Mouse (Mus musculus) forebrain, postnatal 0 days (tissue): ENCODE data around the gene Sik1. TPM values are rescaled to one million over a fixed set of nuclear protein-coding genes. Genes with fewer than 3 reads are reported as not detected.

Experiments used
- ATAC-seq: fragments of 200-750 bp; cut with Nextera tagmentation; 2 replicates; pipeline ENCODE4 v1.8.0; 2017; ENCODE audit warnings: mild to moderate bottlenecking, moderate library complexity
- DNase-seq: peaks from one replicate; pipeline ENCODE4 v3.0.0-alpha.2; 2015
- H3K27ac ChIP-seq: fragments of 300-500 bp; sonication (generic); 2 replicates; pipeline ENCODE4 v1.5.1; 2014; ENCODE audit warnings: low read depth, mild to moderate bottlenecking, antibody characterized with exemption, low read length, moderate library complexity, mixed read lengths
- H3K27me3 ChIP-seq: fragments of 300-500 bp; sonication (generic); 2 replicates; pipeline ENCODE4 v1.6.1; 2014; ENCODE audit warnings: mild to moderate bottlenecking, low read length, mixed read lengths; ENCODE audit not compliant: insufficient read depth
- H3K36me3 ChIP-seq: fragments of 300-500 bp; sonication (generic); 2 replicates; pipeline ENCODE4 v1.6.1; 2014; ENCODE audit warnings: mild to moderate bottlenecking, moderate library complexity; ENCODE audit not compliant: insufficient read depth
- H3K4me1 ChIP-seq: fragments of 300-500 bp; sonication (generic); 2 replicates; pipeline ENCODE4 v1.6.1; 2014; ENCODE audit warnings: antibody characterized with exemption; ENCODE audit not compliant: insufficient read depth
- H3K4me2 ChIP-seq: fragments of 300-500 bp; sonication (generic); 2 replicates; pipeline ENCODE4 v1.6.1; 2014; ENCODE audit warnings: low read depth, mild to moderate bottlenecking, moderate library complexity
- H3K4me3 ChIP-seq: fragments of 300-500 bp; sonication (generic); 2 replicates; pipeline ENCODE4 v1.5.1; 2014; ENCODE audit warnings: low read depth, low read length, mixed read lengths
- H3K9ac ChIP-seq: fragments of 300-500 bp; sonication (generic); 2 replicates; pipeline ENCODE4 v1.6.1; 2014; ENCODE audit warnings: mild to moderate bottlenecking
- H3K9me3 ChIP-seq: fragments of 300-500 bp; sonication (generic); 2 replicates; pipeline ENCODE4 v1.6.1; 2016; ENCODE audit warnings: low read length
- CTCF ChIP-seq: sonication (generic); IDR thresholded peaks from 2 replicates; pipeline ENCODE4 v1.5.1; 2016; ENCODE audit warnings: antibody characterized with exemption, control low read depth, low read depth
- WGBS: fragments of 180-500 bp; shearing (Covaris S2); extraction: QIAGEN DNeasy Blood & Tissue Kit; methylation state at CpG from one replicate; pipeline ENCODE4 v1.1.7; 2014; 5-methylcytosine and 5-hydroxymethylcytosine counted together
- polyA plus RNA-seq: library from polyadenylated mRNA; unstranded; fragments of >200 nt; fragmentation: Nextera tagmentation; extraction: Ambion mirVana; gene quantifications from 2 replicates; pipeline ENCODE4 v1.2.1, GENCODE M21; 2015
- total RNA-seq: library from RNA; depleted of rRNA; stranded (reverse); fragments of >200 nt; gene quantifications from 2 replicates; pipeline ENCODE4 v1.2.3, GENCODE M21; 2014

Sik1 gene
- total and polyA plus RNA-seq, 2 experiments from 2014 or later, result 18.6 to 42.2 TPM

DNA sequence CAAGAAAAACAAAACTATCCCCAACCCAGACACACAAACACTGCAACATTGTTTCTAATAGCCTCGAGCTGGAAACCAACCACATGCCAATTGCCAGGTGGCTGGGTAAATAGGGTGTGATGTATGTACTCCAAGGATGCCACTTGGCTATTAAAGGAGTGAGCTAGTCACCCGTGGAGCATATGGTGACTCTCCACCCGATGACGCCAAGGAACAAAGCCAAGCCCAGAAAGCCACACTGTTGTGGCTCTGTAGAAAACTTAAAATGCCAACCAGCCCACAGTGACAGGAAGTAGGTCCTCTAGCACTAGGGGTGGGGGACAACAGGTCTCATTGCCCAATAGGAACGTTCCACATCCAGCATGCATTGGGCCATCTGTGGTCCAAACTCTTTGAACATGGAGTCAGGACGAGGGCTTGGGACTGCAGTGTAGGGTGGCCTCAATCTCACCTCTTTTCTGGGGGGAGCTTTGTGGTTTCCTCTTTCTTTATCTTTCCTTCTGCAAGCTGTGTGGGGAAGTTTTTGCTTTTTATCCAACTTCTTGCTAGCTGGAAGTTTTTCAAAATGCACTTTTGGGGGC, 15.1 kb downstream of the Sik1 start:
- DNase-seq (no peak), ATAC-seq (no peak)
- no peak for TF ChIP-seq CTCF
- H3K9me3 ChIP-seq, result no peaks in the 10 kb centered on the region
- no peak overlapping the region for H3K27ac ChIP-seq
- no peaks in the 10 kb centered on the region for H3K4me1 ChIP-seq
- no peaks in the 10 kb centered on the region for H3K27me3 ChIP-seq
- H3K9ac ChIP-seq, result no peak overlapping the region
- WGBS, result 53% methylated on average over 6 of the region's 6 CpGs
- peaks cover 24% of the 10 kb centered on the region for H3K36me3 ChIP-seq
- H3K4me3 ChIP-seq, result no peak overlapping the region
- no peak overlapping the region for H3K4me2 ChIP-seq

DNA sequence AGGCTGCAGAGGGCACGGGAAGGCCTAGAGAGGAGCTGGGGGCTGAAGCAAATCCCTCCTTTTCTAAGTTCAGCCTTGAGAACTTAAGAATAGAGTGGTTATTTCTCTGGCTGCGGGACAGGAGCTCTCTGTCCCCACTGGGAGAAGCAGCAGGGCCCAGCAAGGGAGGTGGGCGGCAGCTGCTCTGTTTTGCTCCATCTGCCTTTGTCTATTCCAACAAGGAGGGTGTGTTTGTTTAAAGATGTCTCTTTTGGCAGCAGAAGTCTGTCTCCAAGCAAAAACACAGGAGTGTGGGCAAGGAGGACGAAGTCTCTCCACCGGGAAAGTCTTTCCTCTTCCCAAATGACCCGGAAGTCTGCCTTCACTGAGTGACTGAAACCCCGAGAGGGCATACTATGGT, 18.8 kb downstream of the Sik1 start:
- WGBS, result 63% methylated on average over 7 of the region's 7 CpGs
- Histone ChIP-seq H3K9ac (no peak overlapping the region), H3K27ac (no peak overlapping the region), H3K4me3 (no peak overlapping the region), H3K27me3 (no peaks in the 10 kb centered on the region), H3K9me3 (no peaks in the 10 kb centered on the region), H3K4me2 (no peak overlapping the region), H3K4me1 (no peaks in the 10 kb centered on the region), H3K36me3 (no peaks in the 10 kb centered on the region)
- no peak for TF ChIP-seq CTCF
- DNase-seq (no peak), ATAC-seq (no peak)

DNA sequence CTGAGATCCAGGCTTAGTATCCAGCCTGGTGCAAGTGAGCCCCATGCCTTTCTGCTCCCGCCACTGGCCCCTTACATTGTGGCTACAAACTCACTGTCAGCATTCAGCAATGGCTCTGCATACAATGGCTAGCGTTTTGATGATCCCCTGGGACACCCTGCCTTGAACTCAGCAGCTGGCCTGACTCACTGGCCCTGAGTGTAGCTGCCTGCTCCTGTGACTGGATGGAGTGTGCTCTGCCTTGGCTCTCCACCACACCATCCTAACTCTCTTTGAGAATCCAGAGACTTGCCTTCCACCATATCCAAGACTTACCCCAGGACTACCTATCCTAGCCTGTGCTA, 19.4 kb downstream of the Sik1 start:
- DNase-seq, result no peak
- Histone ChIP-seq H3K9ac (no peak overlapping the region), H3K36me3 (no peaks in the 10 kb centered on the region), H3K4me1 (no peaks in the 10 kb centered on the region), H3K9me3 (no peaks in the 10 kb centered on the region), H3K4me2 (no peak overlapping the region), H3K4me3 (no peak overlapping the region), H3K27ac (no peak overlapping the region), H3K27me3 (no peaks in the 10 kb centered on the region)
- WGBS, result 88% methylated on average over 2 of the region's 2 CpGs
- no peak for ATAC-seq
- TF ChIP-seq CTCF, result no peak

DNA sequence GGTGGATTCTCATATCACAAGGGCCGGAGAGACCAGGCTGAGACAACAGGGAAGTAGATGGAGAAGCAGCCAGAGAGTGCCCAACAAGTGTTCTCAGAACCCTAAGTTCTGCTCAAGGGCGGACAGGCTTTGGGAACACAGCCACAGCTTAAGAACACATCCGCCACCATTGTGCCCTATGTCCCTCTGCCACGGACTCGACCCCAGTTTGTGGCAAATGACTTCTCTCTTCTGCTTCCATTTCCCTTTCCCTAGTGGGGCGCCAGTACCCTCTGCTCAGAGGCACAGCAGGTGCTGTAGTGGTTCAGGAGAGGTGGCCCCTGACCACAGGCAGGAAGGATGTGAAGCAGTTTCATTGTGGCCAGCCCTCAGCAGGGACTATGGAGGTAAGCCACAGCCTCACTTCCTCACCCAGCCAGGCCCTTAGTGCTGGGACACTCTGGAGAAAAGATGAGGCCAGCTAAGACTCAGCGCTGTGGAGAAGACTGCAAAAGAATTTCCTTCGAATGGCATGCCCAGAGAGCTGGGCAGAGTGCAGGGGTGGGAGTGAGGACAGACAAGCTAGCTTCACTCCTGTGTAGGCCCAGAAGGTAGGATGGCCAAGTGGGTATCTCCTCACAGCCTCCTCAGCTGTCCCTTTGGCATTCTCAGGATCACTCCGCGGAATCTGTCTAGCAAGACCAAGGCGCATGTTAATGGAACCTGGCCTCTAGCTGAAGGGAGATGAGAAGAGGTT, 19.9 kb downstream of the Sik1 start:
- Histone ChIP-seq H3K27me3 (no peaks in the 10 kb centered on the region), H3K27ac (no peak overlapping the region), H3K4me3 (no peak overlapping the region), H3K4me2 (no peak overlapping the region), H3K9me3 (no peaks in the 10 kb centered on the region), H3K9ac (no peak overlapping the region), H3K4me1 (no peaks in the 10 kb centered on the region), H3K36me3 (no peaks in the 10 kb centered on the region)
- no peak for DNase-seq
- 94% methylated on average over 11 of the region's 11 CpGs for WGBS
- no peak for TF ChIP-seq CTCF
- no peak for ATAC-seq

DNA sequence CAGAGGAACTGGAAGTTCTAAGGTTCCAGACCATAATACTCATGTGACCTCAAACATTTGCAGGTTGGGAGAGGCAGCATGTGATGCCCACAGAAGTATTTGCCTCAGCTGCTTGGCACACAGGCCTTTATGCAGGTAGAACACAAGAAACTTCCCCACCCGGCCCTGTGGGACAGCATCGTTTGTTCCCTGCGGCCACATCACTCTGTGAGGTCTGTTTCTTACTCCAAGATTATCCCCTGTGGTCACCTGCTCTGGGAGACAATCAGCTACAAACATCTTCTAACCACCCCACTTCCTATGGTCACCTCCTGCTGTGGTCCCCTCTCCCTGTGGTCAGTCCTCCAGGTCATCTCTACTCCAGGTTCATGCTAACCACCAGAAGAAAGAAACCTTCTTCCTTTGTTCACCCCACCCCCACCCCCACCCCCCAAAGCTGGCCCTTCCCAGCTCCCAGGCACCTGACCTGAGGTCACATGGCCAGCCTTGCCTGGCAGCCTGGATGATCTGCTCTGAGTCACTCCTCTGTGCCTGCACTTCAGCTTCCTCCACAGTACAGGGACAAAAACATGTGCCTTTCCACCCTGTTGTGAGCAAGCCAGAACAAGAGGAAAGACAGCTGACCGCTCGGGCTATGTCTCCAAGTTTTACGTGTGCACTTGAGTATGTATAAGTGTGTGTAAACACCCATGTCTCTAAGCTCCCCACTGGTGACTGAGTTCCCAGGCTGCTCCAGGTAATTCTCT, 21.1 kb downstream of the Sik1 start:
- H3K4me3 ChIP-seq, result no peak overlapping the region
- H3K4me2 ChIP-seq, result no peak overlapping the region
- ATAC-seq, result no peak
- DNase-seq, result no peak
- no peaks in the 10 kb centered on the region for H3K9me3 ChIP-seq
- no peaks in the 10 kb centered on the region for H3K4me1 ChIP-seq
- no peaks in the 10 kb centered on the region for H3K27me3 ChIP-seq
- 78% methylated on average over 6 of the region's 6 CpGs for WGBS
- no peak for TF ChIP-seq CTCF
- no peak overlapping the region for H3K9ac ChIP-seq
- no peak overlapping the region for H3K27ac ChIP-seq
- H3K36me3 ChIP-seq, result no peaks in the 10 kb centered on the region

DNA sequence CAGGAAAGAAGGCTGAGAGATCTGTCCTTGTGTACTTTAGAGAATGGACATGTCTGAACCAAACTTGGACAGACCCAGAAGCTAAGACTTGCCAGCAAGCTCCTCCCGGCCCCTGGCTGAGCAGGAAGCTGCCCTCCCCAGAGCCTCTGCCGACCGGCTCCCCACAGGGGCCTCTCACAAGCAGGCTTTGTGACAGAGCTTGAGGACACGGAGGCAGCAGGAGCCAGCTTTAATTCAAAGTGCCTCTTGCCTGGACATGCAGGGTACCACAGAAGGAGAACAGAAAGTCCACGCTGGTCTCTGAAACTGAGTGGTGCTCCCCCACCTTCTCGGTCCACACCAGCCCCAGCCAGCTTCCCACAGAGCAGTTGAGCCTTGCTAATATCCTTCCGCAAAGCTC, 21.9 kb downstream of the Sik1 start:
- ATAC-seq (no peak), DNase-seq (no peak)
- 29% methylated on average over 7 of the region's 7 CpGs for WGBS
- Histone ChIP-seq H3K4me3 (no peak overlapping the region), H3K4me2 (no peak overlapping the region), H3K9ac (no peak overlapping the region), H3K4me1 (no peaks in the 10 kb centered on the region), H3K27me3 (no peaks in the 10 kb centered on the region), H3K36me3 (no peaks in the 10 kb centered on the region), H3K27ac (no peak overlapping the region), H3K9me3 (no peaks in the 10 kb centered on the region)
- TF ChIP-seq CTCF, result no peak

DNA sequence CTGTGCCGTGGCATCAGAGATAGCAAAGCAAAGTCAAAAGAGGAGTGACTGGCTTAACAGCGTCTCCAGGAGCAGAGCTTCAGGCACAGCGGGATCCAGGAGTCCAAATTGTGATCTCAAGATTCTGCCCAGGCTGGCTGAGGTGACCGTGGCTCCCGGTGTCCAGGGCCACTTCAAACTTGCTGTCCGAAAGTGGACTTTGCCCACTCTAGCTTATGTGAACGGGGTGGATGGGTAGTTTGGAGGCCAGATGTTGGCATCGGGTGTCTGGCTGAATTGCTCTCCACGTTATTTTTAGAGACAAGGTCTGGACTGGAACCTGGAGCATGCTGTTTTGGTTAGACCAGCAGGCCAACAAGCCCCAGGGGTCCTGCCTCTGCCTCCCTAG, 23.0 kb downstream of the Sik1 start:
- no peak for TF ChIP-seq CTCF
- Histone ChIP-seq H3K9ac (no peak overlapping the region), H3K27ac (no peak overlapping the region), H3K27me3 (no peaks in the 10 kb centered on the region), H3K4me1 (no peaks in the 10 kb centered on the region), H3K4me3 (no peak overlapping the region), H3K9me3 (no peaks in the 10 kb centered on the region), H3K4me2 (no peak overlapping the region), H3K36me3 (no peaks in the 10 kb centered on the region)
- DNase-seq, result no peak
- WGBS, result 94% methylated on average over 9 of the region's 9 CpGs
- ATAC-seq, result no peak
